Mouse (Mus musculus) liver, postnatal 0 days (tissue): ENCODE data around the gene Naa40.

Source experiments
- CTCF ChIP-seq: sonication (generic); IDR thresholded peaks from 2 replicates; pipeline ENCODE4 v1.5.1; 2016; ENCODE audit warnings: antibody characterized with exemption, low read depth
- EP300 ChIP-seq: IDR thresholded peaks from 2 replicates; pipeline ENCODE4 v1.6.1; 2016; ENCODE audit warnings: antibody characterized with exemption, low read depth, mild to moderate bottlenecking

DNA sequence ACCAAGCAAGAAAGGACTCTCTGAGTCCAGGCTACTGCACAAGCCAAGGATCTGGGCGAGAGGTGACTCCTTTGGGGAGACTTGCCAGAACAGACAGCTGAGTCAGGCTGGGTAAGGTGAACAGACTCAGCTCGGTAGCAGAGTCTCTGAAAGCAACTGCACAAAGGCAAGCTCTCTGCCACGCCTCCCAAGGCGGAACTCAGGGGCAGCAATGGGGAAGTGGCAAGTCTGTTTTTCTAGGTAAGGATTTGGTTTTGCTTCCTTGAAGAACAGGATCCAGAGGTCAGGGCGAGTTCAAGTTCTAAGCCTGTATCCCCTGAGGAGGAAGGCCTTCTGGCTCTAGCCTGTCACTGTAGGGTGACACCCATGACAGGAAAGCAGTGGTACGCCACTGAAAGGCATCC, 14.5 kb downstream of the Naa40 start:
- no peak for TF ChIP-seq EP300
- no peak for TF ChIP-seq CTCF
